Mouse (Mus musculus) midbrain, embryonic 13.5 days (tissue): Measurements from ENCODE around the gene Cdk18. TPM values are rescaled to one million over a fixed set of nuclear protein-coding genes. Genes with fewer than 3 reads are reported as not detected.

Experiments
- ATAC-seq: fragments of 200-750 bp; cut with Nextera tagmentation; 2 replicates; pipeline ENCODE4 v1.8.0; 2017; ENCODE audit warnings: mild to moderate bottlenecking, moderate TSS enrichment, moderate library complexity
- H3K27ac ChIP-seq: fragments of 300-500 bp; sonication (generic); 2 replicates; pipeline ENCODE4 v1.5.1; 2015; ENCODE audit warnings: inconsistent platforms, mild to moderate bottlenecking, moderate library complexity
- H3K27me3 ChIP-seq: fragments of 300-500 bp; sonication (generic); 2 replicates; pipeline ENCODE4 v1.6.1; 2015; ENCODE audit warnings: mild to moderate bottlenecking, inconsistent platforms
- H3K36me3 ChIP-seq: fragments of 300-500 bp; sonication (generic); 2 replicates; pipeline ENCODE4 v1.6.1; 2015; ENCODE audit warnings: mild to moderate bottlenecking, inconsistent platforms
- H3K4me1 ChIP-seq: fragments of 300-500 bp; sonication (generic); replicated peaks from 2 replicates; pipeline ENCODE4 v1.6.1; 2015; ENCODE audit warnings: inconsistent platforms
- H3K4me2 ChIP-seq: fragments of 300-500 bp; sonication (generic); replicated peaks from 2 replicates; pipeline ENCODE4 v1.6.1; 2015; ENCODE audit warnings: moderate library complexity, mild to moderate bottlenecking, inconsistent platforms
- H3K4me3 ChIP-seq: fragments of 300-500 bp; sonication (generic); replicated peaks from 2 replicates; pipeline ENCODE4 v1.5.1; 2015; ENCODE audit warnings: mild to moderate bottlenecking, inconsistent platforms
- H3K9ac ChIP-seq: fragments of 300-500 bp; sonication (generic); replicated peaks from 2 replicates; pipeline ENCODE4 v1.6.1; 2015; ENCODE audit warnings: mild to moderate bottlenecking, inconsistent platforms
- H3K9me3 ChIP-seq: fragments of 300-500 bp; sonication (generic); 2 replicates; pipeline ENCODE4 v1.6.1; 2016; ENCODE audit warnings: mild to moderate bottlenecking, inconsistent platforms
- WGBS: fragments of 180-500 bp; shearing (Covaris S2); methylation state at CpG from one replicate; pipeline ENCODE4 v1.1.7; 2015; 5-methylcytosine and 5-hydroxymethylcytosine counted together
- polyA plus RNA-seq: library from polyadenylated mRNA; unstranded; fragments of >200 nt; fragmentation: Nextera tagmentation; extraction: Ambion mirVana; gene quantifications from 2 replicates; pipeline ENCODE4 v1.2.1, GENCODE M21; 2015

Gene Cdk18
- polyA plus RNA-seq, 1 experiment from 2014 or later = 0.32 TPM

GRCm38 (mm10) chr1:132145973-132146685, 6.6 kb upstream of the Cdk18 start:
- no peak overlapping the region for H3K9ac ChIP-seq
- H3K4me2 ChIP-seq = no peak overlapping the region
- no peaks in the 10 kb centered on the region for H3K9me3 ChIP-seq
- ATAC-seq = no peak
- peaks cover 27% of the 10 kb centered on the region for H3K4me1 ChIP-seq
- no peak overlapping the region for H3K4me3 ChIP-seq
- peaks cover 4% of the 10 kb centered on the region; the same call in 1 of the 2 replicates for H3K27me3 ChIP-seq
- no peaks in the 10 kb centered on the region for H3K36me3 ChIP-seq
- no peak overlapping the region for H3K27ac ChIP-seq
- 94% methylated on average over 8 of the region's 8 CpGs for WGBS

GRCm38 (mm10) chr1:132144837-132145236, 5.4 kb upstream of the Cdk18 start:
- no peaks in the 10 kb centered on the region for H3K36me3 ChIP-seq

GRCm38 (mm10) chr1:132144223-132144622, 4.7 kb upstream of the Cdk18 start:
- Histone ChIP-seq H3K4me3 (no peak overlapping the region), H3K4me1 (peaks cover 26% of the 10 kb centered on the region), H3K27me3 (peaks cover 22% of the 10 kb centered on the region), H3K27ac (peak overlapping the region; percentile 48; the same call in 1 of the 2 replicates), H3K9ac (no peak overlapping the region), H3K4me2 (no peak overlapping the region), H3K9me3 (no peaks in the 10 kb centered on the region), H3K36me3 (no peaks in the 10 kb centered on the region)
- peak; percentile 84 for ATAC-seq
- 5% methylated on average over 2 of the region's 2 CpGs for WGBS

More at GRCm38 (mm10) chr1:132144837-132145236, 5.4 kb upstream of the Cdk18 start:
- Histone ChIP-seq H3K27ac (no peak overlapping the region), H3K9ac (no peak overlapping the region), H3K4me3 (no peak overlapping the region), H3K9me3 (no peaks in the 10 kb centered on the region), H3K27me3 (peaks cover 16% of the 10 kb centered on the region), H3K4me2 (no peak overlapping the region), H3K4me1 (peaks cover 21% of the 10 kb centered on the region)
- ATAC-seq = no peak
- 75% methylated on average over 3 of the region's 3 CpGs for WGBS

- H3K9me3 ChIP-seq = no peaks in the 10 kb centered on the region
- peak; percentile 16; the same call in 1 of the 2 replicates for ATAC-seq
- no peak overlapping the region for H3K9ac ChIP-seq
- peaks cover 31% of the 10 kb centered on the region for H3K4me1 ChIP-seq
- no peak overlapping the region for H3K4me2 ChIP-seq
- no peaks in the 10 kb centered on the region for H3K36me3 ChIP-seq
- H3K27ac ChIP-seq = peak overlapping the region; percentile 48
- peaks cover 27% of the 10 kb centered on the region for H3K27me3 ChIP-seq
- WGBS = 66% methylated on average over 4 of the region's 4 CpGs
- no peak overlapping the region for H3K4me3 ChIP-seq
Measured at GRCm38 (mm10) chr1:132143730-132144129, 4.2 kb upstream of the Cdk18 start.

- no peak overlapping the region for H3K4me2 ChIP-seq
- H3K27ac ChIP-seq = no peak overlapping the region
- ATAC-seq = no peak
- H3K4me1 ChIP-seq = peaks cover 32% of the 10 kb centered on the region
- H3K4me3 ChIP-seq = no peak overlapping the region
- no peaks in the 10 kb centered on the region for H3K9me3 ChIP-seq
- no peak overlapping the region for H3K9ac ChIP-seq
- H3K27me3 ChIP-seq = peaks cover 34% of the 10 kb centered on the region
- WGBS = 84% methylated on average over 5 of the region's 5 CpGs
- H3K36me3 ChIP-seq = no peaks in the 10 kb centered on the region
Measured at GRCm38 (mm10) chr1:132143079-132143478, 3.6 kb upstream of the Cdk18 start.

GRCm38 (mm10) chr1:132141753-132142152, 2.3 kb upstream of the Cdk18 start:
- H3K4me3 ChIP-seq = no peak overlapping the region
- H3K27me3 ChIP-seq = peaks cover 42% of the 10 kb centered on the region
- peaks cover 32% of the 10 kb centered on the region for H3K4me1 ChIP-seq

GRCm38 (mm10) chr1:132141166-132141565, 1.7 kb upstream of the Cdk18 start:
- H3K27ac ChIP-seq = no peak overlapping the region
- no peaks in the 10 kb centered on the region for H3K9me3 ChIP-seq
- peaks cover 42% of the 10 kb centered on the region for H3K27me3 ChIP-seq
- H3K4me1 ChIP-seq = peaks cover 32% of the 10 kb centered on the region
- no peak overlapping the region for H3K4me3 ChIP-seq
- H3K9ac ChIP-seq = no peak overlapping the region
- no peak overlapping the region for H3K4me2 ChIP-seq
- ATAC-seq = no peak
- H3K36me3 ChIP-seq = no peaks in the 10 kb centered on the region
- 64% methylated on average over 2 of the region's 2 CpGs for WGBS

More at GRCm38 (mm10) chr1:132141753-132142152, 2.3 kb upstream of the Cdk18 start:
- no peak for ATAC-seq
- H3K4me2 ChIP-seq = no peak overlapping the region
- no peaks in the 10 kb centered on the region for H3K36me3 ChIP-seq
- H3K27ac ChIP-seq = no peak overlapping the region
- WGBS = 71% methylated on average over 13 of the region's 13 CpGs
- no peaks in the 10 kb centered on the region for H3K9me3 ChIP-seq
- H3K9ac ChIP-seq = no peak overlapping the region

- Histone ChIP-seq H3K27me3 (peaks cover 42% of the 10 kb centered on the region), H3K36me3 (no peaks in the 10 kb centered on the region)
- 78% methylated on average over 4 of the region's 4 CpGs for WGBS
Measured at GRCm38 (mm10) chr1:132140574-132140973, 1.1 kb upstream of the Cdk18 start.

GRCm38 (mm10) chr1:132140171-132140570, 687 bp upstream of the Cdk18 start:
- no peak overlapping the region for H3K9ac ChIP-seq
- WGBS = 68% methylated on average over 10 of the region's 10 CpGs
- H3K9me3 ChIP-seq = no peaks in the 10 kb centered on the region
- peaks cover 42% of the 10 kb centered on the region for H3K27me3 ChIP-seq
- no peak overlapping the region for H3K4me2 ChIP-seq
- H3K4me1 ChIP-seq = peaks cover 32% of the 10 kb centered on the region
- H3K27ac ChIP-seq = no peak overlapping the region
- ATAC-seq = no peak
- no peaks in the 10 kb centered on the region for H3K36me3 ChIP-seq
- no peak overlapping the region for H3K4me3 ChIP-seq

More at GRCm38 (mm10) chr1:132140574-132140973, 1.1 kb upstream of the Cdk18 start:
- ATAC-seq = no peak
- H3K4me3 ChIP-seq = no peak overlapping the region
- H3K27ac ChIP-seq = no peak overlapping the region
- no peaks in the 10 kb centered on the region for H3K9me3 ChIP-seq
- no peak overlapping the region for H3K4me2 ChIP-seq
- H3K4me1 ChIP-seq = peaks cover 32% of the 10 kb centered on the region
- no peak overlapping the region for H3K9ac ChIP-seq

- 0 out of 2 replicates have a peak, but pooled peaks have one; percentile 12 for ATAC-seq
- H3K36me3 ChIP-seq = no peaks in the 10 kb centered on the region
- H3K4me2 ChIP-seq = peak overlapping the region; percentile 97
- WGBS = 9% methylated on average over 35 of the region's 35 CpGs
- H3K9ac ChIP-seq = peak overlapping the region; percentile 75
- H3K4me1 ChIP-seq = peaks cover 20% of the 10 kb centered on the region
- H3K9me3 ChIP-seq = no peaks in the 10 kb centered on the region
- peak overlapping the region; percentile 52 for H3K4me3 ChIP-seq
- H3K27ac ChIP-seq = no peak overlapping the region
- H3K27me3 ChIP-seq = peaks cover 42% of the 10 kb centered on the region
Measured at GRCm38 (mm10) chr1:132138576-132139415, 688 bp downstream of the Cdk18 start.

GRCm38 (mm10) chr1:132137935-132138575, 1.4 kb downstream of the Cdk18 start:
- Histone ChIP-seq H3K9me3 (no peaks in the 10 kb centered on the region), H3K36me3 (no peaks in the 10 kb centered on the region), H3K4me2 (no peak overlapping the region), H3K27ac (no peak overlapping the region), H3K27me3 (peaks cover 42% of the 10 kb centered on the region), H3K9ac (no peak overlapping the region), H3K4me1 (peaks cover 13% of the 10 kb centered on the region), H3K4me3 (no peak overlapping the region)
- peak; percentile 32; the same call in 1 of the 2 replicates for ATAC-seq
- 61% methylated on average over 9 of the region's 9 CpGs for WGBS
